Mouse (Mus musculus) limb, embryonic 10.5 days (tissue): ENCODE measurements around the gene Gabpb2. TPM values are rescaled to one million over a fixed set of nuclear protein-coding genes. Genes with fewer than 3 reads are reported as not detected.

Experiments
- DNase-seq: peaks from one replicate; pipeline ENCODE4 v3.0.0-alpha.2; 2017; ENCODE audit warnings: low spot score
- H3K27ac ChIP-seq: fragments of 300-500 bp; sonication (generic); 2 replicates; pipeline ENCODE4 v1.5.1; 2016; ENCODE audit warnings: mild to moderate bottlenecking
- H3K27me3 ChIP-seq: fragments of 300-500 bp; sonication (generic); 2 replicates; pipeline ENCODE4 v1.6.1; 2016; ENCODE audit warnings: low read depth, mild to moderate bottlenecking; ENCODE audit not compliant: poor library complexity, severe bottlenecking
- H3K36me3 ChIP-seq: fragments of 300-500 bp; sonication (generic); 2 replicates; pipeline ENCODE4 v1.6.1; 2016; ENCODE audit warnings: mild to moderate bottlenecking, moderate library complexity
- H3K4me1 ChIP-seq: fragments of 300-500 bp; sonication (generic); 2 replicates; pipeline ENCODE4 v1.6.1; 2016
- H3K4me3 ChIP-seq: fragments of 300-500 bp; sonication (generic); 2 replicates; pipeline ENCODE4 v1.5.1; 2016; ENCODE audit warnings: mild to moderate bottlenecking, moderate library complexity
- H3K9me3 ChIP-seq: fragments of 300-500 bp; sonication (generic); replicated peaks from 2 replicates; pipeline ENCODE4 v1.6.1; 2016; ENCODE audit warnings: mild to moderate bottlenecking
- WGBS: fragments of 180-500 bp; shearing (Covaris S2); methylation state at CpG from one replicate; pipeline ENCODE4 v1.1.7; 2016; 5-methylcytosine and 5-hydroxymethylcytosine counted together
- polyA plus RNA-seq: library from polyadenylated mRNA; unstranded; fragments of >200 nt; fragmentation: Nextera tagmentation; extraction: Ambion mirVana; gene quantifications from 2 replicates; pipeline ENCODE4 v1.2.1, GENCODE M21; 2016

The Gabpb2 gene
- polyA plus RNA-seq, 1 experiment from 2014 or later, result 13.1 TPM

GRCm38 (mm10) chr3:95200562-95200961, 17.2 kb downstream of the Gabpb2 start:
- no peak for DNase-seq
- Histone ChIP-seq H3K4me1 (no peaks in the 10 kb centered on the region), H3K4me3 (no peak overlapping the region), H3K27me3 (no peaks in the 10 kb centered on the region), H3K27ac (no peak overlapping the region), H3K9me3 (no peaks in the 10 kb centered on the region), H3K36me3 (peaks cover 99% of the 10 kb centered on the region)
- 83% methylated on average over 2 of the region's 2 CpGs for WGBS

- no peak overlapping the region for H3K27ac ChIP-seq
- no peaks in the 10 kb centered on the region for H3K4me1 ChIP-seq
- WGBS, result 91% methylated on average over 7 of the region's 7 CpGs
- no peak for DNase-seq
- H3K4me3 ChIP-seq, result no peak overlapping the region
- no peaks in the 10 kb centered on the region for H3K27me3 ChIP-seq
- H3K36me3 ChIP-seq, result peaks cover 99% of the 10 kb centered on the region
- H3K9me3 ChIP-seq, result no peaks in the 10 kb centered on the region
Observed at GRCm38 (mm10) chr3:95200132-95200531, 17.6 kb downstream of the Gabpb2 start.

GRCm38 (mm10) chr3:95199101-95199500, 18.6 kb downstream of the Gabpb2 start:
- Histone ChIP-seq H3K9me3 (no peaks in the 10 kb centered on the region), H3K27ac (no peak overlapping the region), H3K36me3 (peaks cover 98% of the 10 kb centered on the region), H3K27me3 (no peaks in the 10 kb centered on the region), H3K4me3 (no peak overlapping the region), H3K4me1 (no peaks in the 10 kb centered on the region)
- WGBS, result 80% methylated on average over 1 of the region's 1 CpGs
- no peak for DNase-seq

- 95% methylated on average over 2 of the region's 2 CpGs for WGBS
- H3K36me3 ChIP-seq, result peaks cover 84% of the 10 kb centered on the region
Observed at GRCm38 (mm10) chr3:95195772-95196171, 21.9 kb downstream of the Gabpb2 start.

GRCm38 (mm10) chr3:95194721-95195135, 23.0 kb downstream of the Gabpb2 start:
- Histone ChIP-seq H3K36me3 (peaks cover 82% of the 10 kb centered on the region), H3K4me3 (no peak overlapping the region), H3K9me3 (no peaks in the 10 kb centered on the region), H3K4me1 (no peaks in the 10 kb centered on the region), H3K27ac (no peak overlapping the region), H3K27me3 (no peaks in the 10 kb centered on the region)
- DNase-seq, result no peak
- 86% methylated on average over 6 of the region's 6 CpGs for WGBS

More at GRCm38 (mm10) chr3:95195772-95196171, 21.9 kb downstream of the Gabpb2 start:
- Histone ChIP-seq H3K4me1 (no peaks in the 10 kb centered on the region), H3K27ac (no peak overlapping the region), H3K4me3 (no peak overlapping the region), H3K9me3 (no peaks in the 10 kb centered on the region), H3K27me3 (no peaks in the 10 kb centered on the region)
- DNase-seq, result no peak

- H3K27me3 ChIP-seq, result no peaks in the 10 kb centered on the region
- no peak for DNase-seq
- peaks cover 88% of the 10 kb centered on the region for H3K36me3 ChIP-seq
- no peak overlapping the region for H3K4me3 ChIP-seq
- no peaks in the 10 kb centered on the region for H3K9me3 ChIP-seq
- WGBS, result 93% methylated on average over 6 of the region's 6 CpGs
- H3K27ac ChIP-seq, result no peak overlapping the region
- no peaks in the 10 kb centered on the region for H3K4me1 ChIP-seq
Observed at GRCm38 (mm10) chr3:95186888-95187287, 30.8 kb downstream of the Gabpb2 start.

GRCm38 (mm10) chr3:95186100-95186499, 31.6 kb downstream of the Gabpb2 start:
- Histone ChIP-seq H3K4me1 (no peaks in the 10 kb centered on the region), H3K9me3 (no peaks in the 10 kb centered on the region), H3K27me3 (no peaks in the 10 kb centered on the region), H3K36me3 (peaks cover 89% of the 10 kb centered on the region), H3K4me3 (no peak overlapping the region), H3K27ac (no peak overlapping the region)
- DNase-seq, result no peak
- WGBS, result 89% methylated on average over 2 of the region's 2 CpGs

- H3K4me1 ChIP-seq, result no peaks in the 10 kb centered on the region
- peaks cover 85% of the 10 kb centered on the region for H3K36me3 ChIP-seq
- no peak overlapping the region for H3K27ac ChIP-seq
- 92% methylated on average over 9 of the region's 9 CpGs for WGBS
- no peak overlapping the region for H3K4me3 ChIP-seq
- no peak for DNase-seq
- no peaks in the 10 kb centered on the region for H3K27me3 ChIP-seq
- no peaks in the 10 kb centered on the region for H3K9me3 ChIP-seq
Observed at GRCm38 (mm10) chr3:95184796-95185577, 32.7 kb downstream of the Gabpb2 start.

GRCm38 (mm10) chr3:95181841-95182240, 35.9 kb downstream of the Gabpb2 start:
- peaks cover 54% of the 10 kb centered on the region for H3K36me3 ChIP-seq
- H3K9me3 ChIP-seq, result no peaks in the 10 kb centered on the region
- H3K4me1 ChIP-seq, result no peaks in the 10 kb centered on the region
- no peaks in the 10 kb centered on the region for H3K27me3 ChIP-seq
- 72% methylated on average over 1 of the region's 1 CpGs for WGBS
- H3K4me3 ChIP-seq, result no peak overlapping the region
- DNase-seq, result no peak
- no peak overlapping the region for H3K27ac ChIP-seq

GRCm38 (mm10) chr3:95179890-95180289, 37.8 kb downstream of the Gabpb2 start:
- H3K27ac ChIP-seq, result no peak overlapping the region
- no peaks in the 10 kb centered on the region for H3K4me1 ChIP-seq
- H3K9me3 ChIP-seq, result no peaks in the 10 kb centered on the region
- H3K4me3 ChIP-seq, result no peak overlapping the region
- 72% methylated on average over 3 of the region's 3 CpGs for WGBS
- H3K27me3 ChIP-seq, result peaks cover 4% of the 10 kb centered on the region; the same call in 1 of the 2 replicates
- DNase-seq, result no peak
- peaks cover 35% of the 10 kb centered on the region for H3K36me3 ChIP-seq

- Histone ChIP-seq H3K4me3 (no peak overlapping the region), H3K36me3 (peaks cover 27% of the 10 kb centered on the region), H3K9me3 (no peaks in the 10 kb centered on the region), H3K27me3 (peaks cover 13% of the 10 kb centered on the region), H3K4me1 (peaks cover 3% of the 10 kb centered on the region), H3K27ac (no peak overlapping the region)
- DNase-seq, result no peak
- 87% methylated on average over 5 of the region's 5 CpGs for WGBS
Observed at GRCm38 (mm10) chr3:95178948-95179347, 38.8 kb downstream of the Gabpb2 start.

GRCm38 (mm10) chr3:95177583-95177982, 40.1 kb downstream of the Gabpb2 start:
- WGBS, result 72% methylated on average over 6 of the region's 6 CpGs
- peaks cover 26% of the 10 kb centered on the region for H3K27me3 ChIP-seq
- H3K4me1 ChIP-seq, result peaks cover 16% of the 10 kb centered on the region
- no peaks in the 10 kb centered on the region for H3K9me3 ChIP-seq
- H3K27ac ChIP-seq, result no peak overlapping the region
- peaks cover 25% of the 10 kb centered on the region for H3K36me3 ChIP-seq
- H3K4me3 ChIP-seq, result no peak overlapping the region
- no peak for DNase-seq

GRCm38 (mm10) chr3:95176500-95176899, 41.2 kb downstream of the Gabpb2 start:
- no peaks in the 10 kb centered on the region for H3K9me3 ChIP-seq
- 74% methylated on average over 3 of the region's 3 CpGs for WGBS
- no peak overlapping the region for H3K27ac ChIP-seq

More at GRCm38 (mm10) chr3:95176500-95176899, 41.2 kb downstream of the Gabpb2 start:
- no peak overlapping the region for H3K4me3 ChIP-seq
- peaks cover 30% of the 10 kb centered on the region for H3K36me3 ChIP-seq
- peaks cover 37% of the 10 kb centered on the region for H3K27me3 ChIP-seq
- H3K4me1 ChIP-seq, result peaks cover 22% of the 10 kb centered on the region
- DNase-seq, result no peak
